Comparison of ENCODE assay signal across 8 mouse cellular contexts in genomic region chr1:82724339-82725025, GRCm38 (mm10). TPM values are rescaled to one million over a fixed set of nuclear protein-coding genes. Genes with fewer than 3 reads are reported as not detected.
DNase-seq lines count a peak whose midpoint lies in the region; ATAC-seq and TF ChIP-seq lines count a peak whose summit lies in the region.

Mff (plus strand) TSS chr1:82724890.

- TF ChIP-seq POLR2A in brain, embryonic 14.5 days (IDR thresholded peaks at IDR 0.05; ENCODE audit: borderline replicate concordance, extremely low read depth, insufficient read depth, insufficient read length, poor library complexity, severe bottlenecking): peak; percentile 91
- TF ChIP-seq POLR2A in liver, adult 2 months (IDR thresholded peaks at IDR 0.05; ENCODE audit: extremely low read depth, insufficient read depth, low read length): peak; percentile 33; the same call in 1 of the 2 replicates
- TF ChIP-seq POLR2A in myocyte (IDR thresholded peaks at IDR 0.05; ENCODE audit: insufficient read length, low read depth): peak; percentile 75

- H3K36me3 ChIP-seq in C2C12 (ENCODE audit: control insufficient read depth, insufficient read depth) (peaks cover 5% of the 10 kb centered on the region), myocyte (ENCODE audit: control insufficient read depth, insufficient read depth) (peaks cover 12% of the 10 kb centered on the region)
- H3K36me3 ChIP-seq in erythroblast, embryonic 14.5 days (ENCODE audit: control insufficient read depth): peaks cover 28% of the 10 kb centered on the region
- H3K36me3 ChIP-seq in heart, embryonic 11.5 days (ENCODE audit: control insufficient read depth, insufficient read depth, low read length): peaks cover under 1% of the 10 kb centered on the region; the same call in 1 of the 2 replicates
- H3K36me3 ChIP-seq in kidney, embryonic 16.5 days (ENCODE audit: insufficient read depth, low read length): peaks cover 1% of the 10 kb centered on the region
- H3K36me3 ChIP-seq in liver, adult 2 months (ENCODE audit: control insufficient read depth, insufficient read depth, low read length): peaks cover 17% of the 10 kb centered on the region
- peaks cover 2% of the 10 kb centered on the region; the same call in 1 of the 2 replicates for H3K36me3 ChIP-seq in splenic B cell, adult 2 months (ENCODE audit: control insufficient read depth, insufficient read depth, low read length, poor library complexity, severe bottlenecking)

- DNase-seq in brain, embryonic 14.5 days (ENCODE audit: low read depth): peak; percentile 99
- DNase-seq in liver, adult 2 months (ENCODE audit: extremely low read depth, low read depth, low spot score): peak; percentile 93
- peak; percentile 96 for DNase-seq in splenic B cell, adult 2 months (ENCODE audit: low read depth, low spot score)

- peaks cover 44% of the 10 kb centered on the region for H3K4me1 ChIP-seq in erythroblast, embryonic 14.5 days (ENCODE audit: control insufficient read depth)
- peaks cover 10% of the 10 kb centered on the region; the same call in 1 of the 2 replicates for H3K4me1 ChIP-seq in heart, embryonic 11.5 days (ENCODE audit: control insufficient read depth, insufficient read depth, low read length)
- H3K4me1 ChIP-seq in kidney, embryonic 16.5 days (ENCODE audit: insufficient read depth, low read length): peaks cover 12% of the 10 kb centered on the region
- peaks cover 3% of the 10 kb centered on the region; the same call in 1 of the 2 replicates for H3K4me1 ChIP-seq in liver, adult 2 months (ENCODE audit: control insufficient read depth, insufficient read depth, low read length)

- H3K27ac ChIP-seq in heart, embryonic 11.5 days (ENCODE audit: low read depth, low read length): peak within 1 kb of the TSS; percentile 46; the same call in 1 of the 2 replicates
- H3K27ac ChIP-seq in kidney, embryonic 16.5 days (ENCODE audit: low read length): peak within 1 kb of the TSS; percentile 82; the same call in 1 of the 2 replicates
- peak within 1 kb of the TSS; percentile 97 for H3K27ac ChIP-seq in liver, adult 2 months (replicated peaks; ENCODE audit: insufficient read depth, low read depth, low read length)

- no peaks in the 10 kb centered on the region for H3K9me3 ChIP-seq in erythroblast, embryonic 14.5 days (ENCODE audit: control insufficient read depth, low read length)
- no peaks in the 10 kb centered on the region for H3K9me3 ChIP-seq in heart, embryonic 11.5 days (replicated peaks; ENCODE audit: control insufficient read depth, low read length)
- no peaks in the 10 kb centered on the region for H3K9me3 ChIP-seq in kidney, embryonic 16.5 days (ENCODE audit: low read length)

- 10% methylated on average over 38 of the region's 38 CpGs for WGBS in heart, embryonic 11.5 days (ENCODE audit: insufficient replicate concordance)
- WGBS in kidney, embryonic 16.5 days: 9% methylated on average over 38 of the region's 38 CpGs
- 8% methylated on average over 38 of the region's 38 CpGs for WGBS in liver, adult 2 months

- H3K4me2 ChIP-seq in heart, embryonic 11.5 days: peak within 1 kb of the TSS; percentile 84
- H3K4me2 ChIP-seq in kidney, embryonic 16.5 days (replicated peaks; ENCODE audit: low read depth, low read length): peak within 1 kb of the TSS; percentile 92
- peak within 1 kb of the TSS; percentile 98 for H3K4me2 ChIP-seq in myocyte (ENCODE audit: low read depth)

- H3K27me3 ChIP-seq in C2C12 (ENCODE audit: control insufficient read depth, insufficient read depth, insufficient read length) (peaks cover 7% of the 10 kb centered on the region), myocyte (ENCODE audit: control insufficient read depth, insufficient read depth, insufficient read length) (peaks cover 5% of the 10 kb centered on the region)
- peaks cover 8% of the 10 kb centered on the region; the same call in 1 of the 2 replicates for H3K27me3 ChIP-seq in erythroblast, embryonic 14.5 days (ENCODE audit: control insufficient read depth)
- H3K27me3 ChIP-seq in heart, embryonic 11.5 days (ENCODE audit: control insufficient read depth, insufficient read depth, low read length): no peaks in the 10 kb centered on the region
- H3K27me3 ChIP-seq in kidney, embryonic 16.5 days (ENCODE audit: insufficient read depth, low read length): peaks cover 3% of the 10 kb centered on the region; the same call in 1 of the 2 replicates
- H3K27me3 ChIP-seq in liver, adult 2 months (ENCODE audit: control insufficient read depth, insufficient read depth, low read length): no peaks in the 10 kb centered on the region
- no peaks in the 10 kb centered on the region; the same call in 1 of the 2 replicates for H3K27me3 ChIP-seq in splenic B cell, adult 2 months (ENCODE audit: control insufficient read depth, insufficient read depth, low read length, poor library complexity, severe bottlenecking)

- no peak for TF ChIP-seq CTCF in C2C12 (IDR thresholded peaks at IDR 0.05; ENCODE audit: control insufficient read depth, insufficient read depth, insufficient read length)
- TF ChIP-seq CTCF in brain, embryonic 14.5 days (IDR thresholded peaks at IDR 0.05; ENCODE audit: borderline replicate concordance, extremely low read depth, insufficient read depth, insufficient read length): no peak
- no peak for TF ChIP-seq CTCF in liver, adult 2 months (IDR thresholded peaks at IDR 0.05; ENCODE audit: low read depth, low read length)

- ATAC-seq in heart, embryonic 11.5 days (replicated peaks; ENCODE audit: insufficient number of reproducible peaks, low FRiP score, low TSS enrichment): peak; percentile 99
- peak; percentile 99 for ATAC-seq in kidney, embryonic 16.5 days (ENCODE audit: low FRiP score, low TSS enrichment)

- peak within 1 kb of the TSS; percentile 91 for H3ac ChIP-seq in C2C12 (ENCODE audit: control insufficient read depth, insufficient read length, low read depth)
- peak within 1 kb of the TSS; percentile 59 for H3ac ChIP-seq in myocyte (ENCODE audit: control insufficient read depth, insufficient read length)

- H3K79me2 ChIP-seq in C2C12 (ENCODE audit: control insufficient read depth, insufficient read depth) (peaks cover 42% of the 10 kb centered on the region), myocyte (ENCODE audit: control insufficient read depth, insufficient read depth) (peaks cover 29% of the 10 kb centered on the region)
- peaks cover 6% of the 10 kb centered on the region; the same call in 1 of the 2 replicates for H3K79me2 ChIP-seq in liver, adult 2 months (ENCODE audit: control insufficient read depth, insufficient read depth, low read length)

- H3K4me3 ChIP-seq in C2C12 (ENCODE audit: insufficient read depth, poor library complexity, severe bottlenecking): peak within 1 kb of the TSS; percentile 96
- H3K4me3 ChIP-seq in erythroblast, embryonic 14.5 days (replicated peaks): peak within 1 kb of the TSS; percentile 72
- peak within 1 kb of the TSS; percentile 86 for H3K4me3 ChIP-seq in heart, embryonic 11.5 days (ENCODE audit: low read depth, low read length)
- peak within 1 kb of the TSS; percentile 79 for H3K4me3 ChIP-seq in kidney, embryonic 16.5 days (ENCODE audit: low read length)
- peak within 1 kb of the TSS; percentile 86 for H3K4me3 ChIP-seq in liver, adult 2 months (ENCODE audit: insufficient read depth, low read depth, low read length)
- peak within 1 kb of the TSS; percentile 73 for H3K4me3 ChIP-seq in myocyte

- H3K79me3 ChIP-seq in C2C12 (ENCODE audit: low read depth): peaks cover 21% of the 10 kb centered on the region

- peak within 1 kb of the TSS; percentile 93 for H3K9ac ChIP-seq in heart, embryonic 11.5 days (ENCODE audit: low read depth, low read length)
- H3K9ac ChIP-seq in kidney, embryonic 16.5 days (replicated peaks; ENCODE audit: low read length): peak within 1 kb of the TSS; percentile 94
- H3K9ac ChIP-seq in liver, adult 2 months (ENCODE audit: low read depth, low read length): peak within 1 kb of the TSS; percentile 94

TF ChIP-seq in C2C12, 6 proteins besides CTCF, POLR2A, EP300 and RAD21:
- TF ChIP-seq MAX (IDR thresholded peaks at IDR 0.05): peak; percentile 49
- TF ChIP-seq MYOG (IDR thresholded peaks at IDR 0.05; ENCODE audit: control insufficient read depth, extremely low read depth, insufficient read length): no peak
- TF ChIP-seq MYOD1 (IDR thresholded peaks at IDR 0.05; ENCODE audit: control insufficient read depth, insufficient read length, low read depth): no peak
- peak; percentile 99 for TF ChIP-seq USF1 (IDR thresholded peaks at IDR 0.05; ENCODE audit: low read depth)
- peak; percentile 3 for TF ChIP-seq CEBPB (IDR thresholded peaks at IDR 0.05; ENCODE audit: low read depth)
- TF ChIP-seq FOSL1 (IDR thresholded peaks at IDR 0.05; ENCODE audit: insufficient read depth, low read length, poor library complexity, severe bottlenecking): no peak

TF ChIP-seq in myocyte, 11 proteins besides CTCF, POLR2A, EP300 and RAD21:
- TF ChIP-seq USF1 (IDR thresholded peaks at IDR 0.05; ENCODE audit: low read depth): peak; percentile 99
- peak; percentile 72 for TF ChIP-seq POLR2AphosphoS2 (IDR thresholded peaks at IDR 0.05; ENCODE audit: insufficient read length, low read depth)
- no peak for TF ChIP-seq TCF12 (IDR thresholded peaks at IDR 0.05; ENCODE audit: insufficient read depth, poor library complexity, severe bottlenecking)
TF ChIP-seq in myocyte: peak in this region for 2.

RNA-seq across cellular contexts. Expression of gene Mff, which starts in this region (rescaled TPM):
- polyA plus RNA-seq in C2C12 (2012; fragmentation: generic; extraction: Trizol) (80.6 TPM), myocyte (2012; fragmentation: generic; extraction: Trizol) (121 TPM)
- 299 and 302 TPM in 2 replicates for polyA plus RNA-seq in brain, embryonic 14.5 days (2012; rRNA removed)
- 33.2 and 34.7 TPM in 2 replicates for polyA plus RNA-seq in erythroblast, embryonic 14.5 days (2012)
- polyA plus RNA-seq in heart, embryonic 11.5 days (2014; fragmentation: Nextera tagmentation; extraction: Ambion mirVana): 220 and 228 TPM in 2 replicates
- polyA plus RNA-seq in kidney, embryonic 16.5 days (2015; fragmentation: Nextera tagmentation; extraction: Ambion mirVana): 217 and 253 TPM in 2 replicates
- 55.2 and 58.3 TPM in 2 replicates for total RNA-seq in liver, adult 2 months (2014; rRNA removed)
- 32.4 and 38.1 TPM in 2 replicates for polyA plus RNA-seq in liver, adult 2 months (2012; rRNA removed)

Comparison
In these comparisons a context has a peak if more than half of its experiments do, and no peak if none do; other contexts are left out.
1. Peak in every context shown above with its lines: DNase-seq, ATAC-seq, H3K4me3 ChIP-seq and H3K27ac ChIP-seq.
2. POLR2A ChIP-seq: peak in every context shown above with its lines; median percentile 91 in brain, embryonic 14.5 days; 75 in myocyte; 33 in liver, adult 2 months.
3. H3K27ac ChIP-seq: peak in every context shown above with its lines; median percentile 97 in liver, adult 2 months; 82 in kidney, embryonic 16.5 days; 46 in heart, embryonic 11.5 days.